Mouse (Mus musculus): ENCODE data around the gene Dirc2. TPM values are rescaled to one million over a fixed set of nuclear protein-coding genes. Genes with fewer than 3 reads are reported as not detected.

The Dirc2 gene
- polyA plus RNA-seq (2015; fragmentation: Nextera tagmentation; extraction: Ambion mirVana) = 33.9 and 34.8 TPM in 2 replicates

GRCm38 (mm10) chr16:35768785-35769642 lies at the start of gene Dirc2:
Gene Dirc2, minus strand, starts transcription at chr16:35769356.
- peak; percentile 77 for ATAC-seq (ENCODE audit: low FRiP score, low read depth)
- Histone ChIP-seq H3K27me3 (no peaks in the 10 kb centered on the region), H3K36me3 (no peaks in the 10 kb centered on the region), H3K4me3 (peak within 1 kb of the TSS; percentile 59), H3K4me2 (peak within 1 kb of the TSS; percentile 96), H3K4me1 (replicated peaks) (peaks cover 39% of the 10 kb centered on the region), H3K27ac (replicated peaks) (peak within 1 kb of the TSS; percentile 67), H3K9ac (peak within 1 kb of the TSS; percentile 77), H3K9me3 (no peaks in the 10 kb centered on the region)
- under 1% methylated on average over 78 of the region's 78 CpGs for WGBS

- H3K27me3 ChIP-seq = no peaks in the 10 kb centered on the region
- H3K4me3 ChIP-seq = no peak overlapping the region
- peaks cover 6% of the 10 kb centered on the region; the same call in 1 of the 2 replicates for H3K36me3 ChIP-seq
- H3K4me1 ChIP-seq (replicated peaks) = no peaks in the 10 kb centered on the region
- peak; percentile 85 for ATAC-seq (ENCODE audit: low FRiP score, low read depth)
- H3K9ac ChIP-seq = no peak overlapping the region
- no peaks in the 10 kb centered on the region for H3K9me3 ChIP-seq
- 37% methylated on average over 13 of the region's 13 CpGs for WGBS
- no peak overlapping the region for H3K27ac ChIP-seq (replicated peaks)
- H3K4me2 ChIP-seq = no peak overlapping the region
These were observed 48.3 kb upstream of the Dirc2 start for GRCm38 (mm10) chr16:35817255-35818089.

GRCm38 (mm10) chr16:35813119-35813518 lies 44.0 kb upstream of the Dirc2 start:
- no peaks in the 10 kb centered on the region for H3K9me3 ChIP-seq
- H3K36me3 ChIP-seq = no peaks in the 10 kb centered on the region
- H3K27ac ChIP-seq (replicated peaks) = no peak overlapping the region
- no peak overlapping the region for H3K4me3 ChIP-seq
- no peak for ATAC-seq (ENCODE audit: low FRiP score, low read depth)
- H3K4me1 ChIP-seq (replicated peaks) = no peaks in the 10 kb centered on the region
- no peak overlapping the region for H3K9ac ChIP-seq
- H3K27me3 ChIP-seq = no peaks in the 10 kb centered on the region
- WGBS = 90% methylated on average over 3 of the region's 3 CpGs
- no peak overlapping the region for H3K4me2 ChIP-seq

- H3K36me3 ChIP-seq = no peaks in the 10 kb centered on the region
- 92% methylated on average over 2 of the region's 2 CpGs for WGBS
- H3K4me3 ChIP-seq = no peak overlapping the region
- no peaks in the 10 kb centered on the region for H3K9me3 ChIP-seq
- H3K27ac ChIP-seq (replicated peaks) = no peak overlapping the region
- H3K4me2 ChIP-seq = no peak overlapping the region
- no peak for ATAC-seq (ENCODE audit: low FRiP score, low read depth)
- no peak overlapping the region for H3K9ac ChIP-seq
- H3K27me3 ChIP-seq = no peaks in the 10 kb centered on the region
- H3K4me1 ChIP-seq (replicated peaks) = no peaks in the 10 kb centered on the region
These were observed 39.7 kb upstream of the Dirc2 start for GRCm38 (mm10) chr16:35808838-35809237.

GRCm38 (mm10) chr16:35807663-35807992 lies 38.5 kb upstream of the Dirc2 start:
- no peaks in the 10 kb centered on the region for H3K27me3 ChIP-seq
- H3K4me2 ChIP-seq = no peak overlapping the region
- H3K4me1 ChIP-seq (replicated peaks) = no peaks in the 10 kb centered on the region
- H3K36me3 ChIP-seq = no peaks in the 10 kb centered on the region
- no peaks in the 10 kb centered on the region for H3K9me3 ChIP-seq
- no peak for ATAC-seq (ENCODE audit: low FRiP score, low read depth)
- WGBS = 73% methylated on average over 4 of the region's 4 CpGs
- H3K27ac ChIP-seq (replicated peaks) = no peak overlapping the region
- H3K4me3 ChIP-seq = no peak overlapping the region
- no peak overlapping the region for H3K9ac ChIP-seq

- Histone ChIP-seq H3K36me3 (no peaks in the 10 kb centered on the region), H3K9ac (no peak overlapping the region), H3K4me3 (no peak overlapping the region), H3K27me3 (no peaks in the 10 kb centered on the region), H3K4me1 (replicated peaks) (no peaks in the 10 kb centered on the region), H3K9me3 (no peaks in the 10 kb centered on the region), H3K27ac (replicated peaks) (no peak overlapping the region), H3K4me2 (no peak overlapping the region)
- WGBS = 84% methylated on average over 6 of the region's 6 CpGs
- no peak for ATAC-seq (ENCODE audit: low FRiP score, low read depth)
These were observed 38.0 kb upstream of the Dirc2 start for GRCm38 (mm10) chr16:35806973-35807662.

GRCm38 (mm10) chr16:35803723-35804122 lies 34.6 kb upstream of the Dirc2 start:
- Histone ChIP-seq H3K4me1 (replicated peaks) (no peaks in the 10 kb centered on the region), H3K9me3 (no peaks in the 10 kb centered on the region), H3K36me3 (peaks cover 5% of the 10 kb centered on the region; the same call in 1 of the 2 replicates), H3K9ac (no peak overlapping the region), H3K4me2 (no peak overlapping the region), H3K27ac (replicated peaks) (no peak overlapping the region), H3K4me3 (no peak overlapping the region), H3K27me3 (no peaks in the 10 kb centered on the region)
- 93% methylated on average over 4 of the region's 4 CpGs for WGBS
- no peak for ATAC-seq (ENCODE audit: low FRiP score, low read depth)

GRCm38 (mm10) chr16:35802163-35802562 lies 33.0 kb upstream of the Dirc2 start:
- no peak overlapping the region for H3K27ac ChIP-seq (replicated peaks)
- ATAC-seq (ENCODE audit: low FRiP score, low read depth) = no peak
- peaks cover 10% of the 10 kb centered on the region; the same call in 1 of the 2 replicates for H3K36me3 ChIP-seq
- no peaks in the 10 kb centered on the region for H3K9me3 ChIP-seq
- 96% methylated on average over 7 of the region's 7 CpGs for WGBS
- no peaks in the 10 kb centered on the region for H3K27me3 ChIP-seq
- no peak overlapping the region for H3K9ac ChIP-seq
- no peaks in the 10 kb centered on the region for H3K4me1 ChIP-seq (replicated peaks)
- no peak overlapping the region for H3K4me3 ChIP-seq
- H3K4me2 ChIP-seq = no peak overlapping the region

GRCm38 (mm10) chr16:35791962-35792521 lies 22.9 kb upstream of the Dirc2 start:
- no peak overlapping the region for H3K4me3 ChIP-seq
- H3K27ac ChIP-seq (replicated peaks) = no peak overlapping the region
- peaks cover 10% of the 10 kb centered on the region; the same call in 1 of the 2 replicates for H3K36me3 ChIP-seq
- no peak overlapping the region for H3K4me2 ChIP-seq
- WGBS = 77% methylated on average over 6 of the region's 6 CpGs
- no peaks in the 10 kb centered on the region for H3K9me3 ChIP-seq
- ATAC-seq (ENCODE audit: low FRiP score, low read depth) = no peak
- no peak overlapping the region for H3K9ac ChIP-seq
- H3K27me3 ChIP-seq = no peaks in the 10 kb centered on the region
- no peaks in the 10 kb centered on the region for H3K4me1 ChIP-seq (replicated peaks)

GRCm38 (mm10) chr16:35788330-35788729 lies 19.2 kb upstream of the Dirc2 start:
- WGBS = 88% methylated on average over 6 of the region's 6 CpGs
- ATAC-seq (ENCODE audit: low FRiP score, low read depth) = no peak

GRCm38 (mm10) chr16:35787568-35788189 lies 18.5 kb upstream of the Dirc2 start:
- H3K4me3 ChIP-seq = no peak overlapping the region
- no peaks in the 10 kb centered on the region for H3K9me3 ChIP-seq
- no peak overlapping the region for H3K27ac ChIP-seq (replicated peaks)
- H3K4me2 ChIP-seq = no peak overlapping the region
- peaks cover 10% of the 10 kb centered on the region; the same call in 1 of the 2 replicates for H3K36me3 ChIP-seq
- no peaks in the 10 kb centered on the region for H3K27me3 ChIP-seq
- WGBS = 42% methylated on average over 8 of the region's 8 CpGs
- no peak overlapping the region for H3K9ac ChIP-seq
- ATAC-seq (ENCODE audit: low FRiP score, low read depth) = no peak
- no peaks in the 10 kb centered on the region for H3K4me1 ChIP-seq (replicated peaks)

More at GRCm38 (mm10) chr16:35788330-35788729, 19.2 kb upstream of the Dirc2 start:
- no peaks in the 10 kb centered on the region for H3K4me1 ChIP-seq (replicated peaks)
- peaks cover 10% of the 10 kb centered on the region; the same call in 1 of the 2 replicates for H3K36me3 ChIP-seq
- H3K27me3 ChIP-seq = no peaks in the 10 kb centered on the region
- no peak overlapping the region for H3K4me2 ChIP-seq
- H3K27ac ChIP-seq (replicated peaks) = no peak overlapping the region
- no peak overlapping the region for H3K9ac ChIP-seq
- H3K9me3 ChIP-seq = no peaks in the 10 kb centered on the region
- H3K4me3 ChIP-seq = no peak overlapping the region

Data from hindbrain, embryonic 15.5 days (tissue).